Mouse (Mus musculus) CH12.LX (cell line): ENCODE measurements at regions not wholly inside any gene's neighbourhood (a gene's known extent, or its start where the extent isn't known, plus 50 kb on each side); places are given as distances from the start of the nearest gene placed in this dataset.

Source experiments
- CHD2 ChIP-seq: IDR thresholded peaks from 2 replicates; pipeline ENCODE4 v1.6.1; 2011; ENCODE audit warnings: low read length, improper control_type of control experiment
- CTCF ChIP-seq, 2 experiments: IDR thresholded peaks in 1 of 2; conservative IDR thresholded peaks in 1 of 2; 2 replicates each; pipeline ENCODE4 v1.5.1; 2011 to 2012; ENCODE audit warnings: low read depth in 2 of 2, low read length in 2 of 2, improper control_type of control experiment in 1 of 2, inconsistent platforms in 1 of 2, mild to moderate bottlenecking in 1 of 2, moderate library complexity in 1 of 2
- E2F4 ChIP-seq: IDR thresholded peaks from 2 replicates; pipeline ENCODE4 v1.6.1; 2011; ENCODE audit warnings: low read depth, low read length, improper control_type of control experiment; ENCODE audit not compliant: insufficient replicate concordance
- EP300 ChIP-seq: IDR thresholded peaks from 2 replicates; pipeline ENCODE4 v1.6.1; 2011; ENCODE audit warnings: low read length, improper control_type of control experiment
- JUN ChIP-seq: IDR thresholded peaks from 2 replicates; pipeline ENCODE4 v1.6.1; 2011; ENCODE audit warnings: low read depth, mild to moderate bottlenecking, low read length, improper control_type of control experiment, moderate library complexity; ENCODE audit not compliant: insufficient read depth
- JUND ChIP-seq: conservative IDR thresholded peaks from 2 replicates; pipeline ENCODE4 v1.6.1; 2011; ENCODE audit warnings: low read depth, low read length, improper control_type of control experiment
- MAFK ChIP-seq: IDR thresholded peaks from 2 replicates; pipeline ENCODE4 v1.6.1; 2011; ENCODE audit warnings: low read length, improper control_type of control experiment; ENCODE audit not compliant: insufficient replicate concordance
- MAZ ChIP-seq: IDR thresholded peaks from 2 replicates; pipeline ENCODE4 v1.6.1; 2012; ENCODE audit warnings: low read depth, mild to moderate bottlenecking, inconsistent platforms, low read length, improper control_type of control experiment, moderate library complexity
- NRF1 ChIP-seq: IDR thresholded peaks from 2 replicates; pipeline ENCODE4 v1.6.1; 2014; ENCODE audit warnings: low read depth, mild to moderate bottlenecking, inconsistent platforms, low read length, improper control_type of control experiment, moderate library complexity
- POLR2A ChIP-seq: IDR thresholded peaks from 2 replicates; pipeline ENCODE4 v1.6.1; 2011; ENCODE audit warnings: low read depth, mild to moderate bottlenecking, improper control_type of control experiment, low read length
- USF1 ChIP-seq: IDR thresholded peaks from 2 replicates; pipeline ENCODE4 v1.6.1; 2014; ENCODE audit warnings: low read depth, mild to moderate bottlenecking, inconsistent platforms, low read length, improper control_type of control experiment

DNA sequence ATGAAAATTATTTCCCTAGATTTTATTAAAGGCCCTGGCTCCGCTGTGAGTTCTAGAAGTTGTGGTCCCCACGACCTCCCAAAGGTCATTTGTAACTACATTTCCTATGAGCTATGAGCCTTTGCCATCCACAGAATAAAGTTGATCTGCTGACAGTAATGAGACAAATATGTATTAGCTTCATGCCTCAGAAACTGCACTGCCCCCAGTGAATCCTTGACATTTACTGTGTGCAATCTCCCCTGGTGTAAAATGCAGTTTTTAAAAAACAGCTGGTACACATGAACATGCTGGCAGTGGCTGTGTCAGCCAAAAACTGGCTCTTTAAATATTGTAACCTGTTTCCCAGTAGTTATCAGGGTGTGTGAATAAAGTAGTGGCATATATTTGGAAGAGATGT is 907.7 kb upstream of the Tenm2 start:
- TF ChIP-seq CHD2: no peak
- no peak for TF ChIP-seq EP300
- TF ChIP-seq CTCF (conservative IDR thresholded peaks at IDR 0.05 in 1 of 2, IDR thresholded peaks at IDR 0.05 in 1 of 2; ENCODE audit: low read depth in 2 of 2, low read length in 2 of 2): no peak
- TF ChIP-seq MAZ: no peak
- no peak for TF ChIP-seq POLR2A
- no peak for TF ChIP-seq E2F4
- no peak for TF ChIP-seq USF1
- TF ChIP-seq NRF1: no peak
- no peak for TF ChIP-seq JUND
- TF ChIP-seq JUN: no peak
- TF ChIP-seq MAFK: no peak
